Mouse (Mus musculus): ENCODE measurements at regions not wholly inside any gene's neighbourhood (a gene's known extent, or its start where the extent isn't known, plus 50 kb on each side); places are given as distances from the start of the nearest gene placed in this dataset.

DNA sequence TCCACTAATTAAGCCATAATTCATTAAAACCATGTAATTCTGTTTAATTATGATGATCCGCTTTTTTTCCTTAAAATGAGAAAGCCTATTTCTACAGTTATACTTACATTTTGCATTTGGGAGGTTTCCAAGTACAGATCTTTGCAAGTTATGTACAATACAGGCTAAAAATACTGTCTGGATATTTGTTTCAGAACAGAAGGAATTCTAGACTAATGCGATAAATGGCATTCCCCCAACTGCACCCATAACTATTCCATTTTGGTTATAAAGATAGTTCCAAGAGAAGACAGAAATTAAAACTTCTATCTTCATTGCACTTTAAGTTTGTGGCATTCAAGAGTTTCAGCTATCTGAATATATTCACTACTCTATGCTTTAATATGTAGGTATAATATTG is 137.0 kb upstream of the Ctnnd2 start:
- TF ChIP-seq POLR2A (IDR thresholded peaks at IDR 0.05; ENCODE audit: insufficient read depth, low read depth, low read length) (no peak), CTCF (IDR thresholded peaks at IDR 0.05) (no peak)
